Mouse (Mus musculus) midbrain, embryonic 13.5 days (tissue): ENCODE measurements around the gene Olfr1465. TPM values are rescaled to one million over a fixed set of nuclear protein-coding genes. Genes with fewer than 3 reads are reported as not detected.

Source experiments
- ATAC-seq: fragments of 200-750 bp; cut with Nextera tagmentation; 2 replicates; pipeline ENCODE4 v1.8.0; 2017; ENCODE audit warnings: mild to moderate bottlenecking, moderate TSS enrichment, moderate library complexity
- H3K27ac ChIP-seq: fragments of 300-500 bp; sonication (generic); 2 replicates; pipeline ENCODE4 v1.5.1; 2015; ENCODE audit warnings: inconsistent platforms, mild to moderate bottlenecking, moderate library complexity
- H3K27me3 ChIP-seq: fragments of 300-500 bp; sonication (generic); 2 replicates; pipeline ENCODE4 v1.6.1; 2015; ENCODE audit warnings: mild to moderate bottlenecking, inconsistent platforms
- H3K36me3 ChIP-seq: fragments of 300-500 bp; sonication (generic); 2 replicates; pipeline ENCODE4 v1.6.1; 2015; ENCODE audit warnings: mild to moderate bottlenecking, inconsistent platforms
- H3K4me1 ChIP-seq: fragments of 300-500 bp; sonication (generic); replicated peaks from 2 replicates; pipeline ENCODE4 v1.6.1; 2015; ENCODE audit warnings: inconsistent platforms
- H3K4me2 ChIP-seq: fragments of 300-500 bp; sonication (generic); replicated peaks from 2 replicates; pipeline ENCODE4 v1.6.1; 2015; ENCODE audit warnings: moderate library complexity, mild to moderate bottlenecking, inconsistent platforms
- H3K4me3 ChIP-seq: fragments of 300-500 bp; sonication (generic); replicated peaks from 2 replicates; pipeline ENCODE4 v1.5.1; 2015; ENCODE audit warnings: mild to moderate bottlenecking, inconsistent platforms
- H3K9ac ChIP-seq: fragments of 300-500 bp; sonication (generic); replicated peaks from 2 replicates; pipeline ENCODE4 v1.6.1; 2015; ENCODE audit warnings: mild to moderate bottlenecking, inconsistent platforms
- H3K9me3 ChIP-seq: fragments of 300-500 bp; sonication (generic); 2 replicates; pipeline ENCODE4 v1.6.1; 2016; ENCODE audit warnings: mild to moderate bottlenecking, inconsistent platforms
- WGBS: fragments of 180-500 bp; shearing (Covaris S2); methylation state at CpG from one replicate; pipeline ENCODE4 v1.1.7; 2015; 5-methylcytosine and 5-hydroxymethylcytosine counted together
- polyA plus RNA-seq: library from polyadenylated mRNA; unstranded; fragments of >200 nt; fragmentation: Nextera tagmentation; extraction: Ambion mirVana; gene quantifications from 2 replicates; pipeline ENCODE4 v1.2.1, GENCODE M21; 2015

The Olfr1465 gene
- not detected in 2 replicates for polyA plus RNA-seq

DNA sequence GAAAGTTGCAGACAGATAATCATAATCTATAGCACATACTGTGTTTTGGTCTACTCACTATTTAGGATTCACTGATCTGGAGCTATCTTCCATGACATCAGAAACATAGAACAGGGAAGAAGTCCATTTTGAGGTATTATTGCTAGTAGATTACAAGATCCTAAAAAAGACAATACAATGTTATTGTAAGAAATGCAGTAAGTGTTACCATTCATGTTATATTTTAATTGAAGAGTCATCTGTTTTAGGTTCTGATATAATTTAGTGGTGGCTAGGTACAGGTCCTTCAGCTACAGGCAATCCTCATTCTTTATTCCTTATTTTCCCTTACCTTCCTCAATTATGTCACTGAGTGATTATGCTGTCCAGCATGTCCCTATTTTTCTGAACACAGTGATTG is at the start of gene Olfr1465:
Gene Olfr1465 (minus strand): TSS at position 101 of the 400 bp plus-strand sequence.
- ATAC-seq = no peak

GRCm38 (mm10) chr19:13361936-13362335 is 46.6 kb upstream of the Olfr1465 start, which contains the start of gene Olfr1467:
Gene Olfr1467, plus strand, starts transcription at chr19:13362236.
- H3K27me3 ChIP-seq = no peaks in the 10 kb centered on the region
- H3K4me1 ChIP-seq = no peaks in the 10 kb centered on the region
- ATAC-seq = no peak
- no peak within 1 kb of the TSS for H3K4me2 ChIP-seq
- WGBS = 77% methylated on average over 2 of the region's 2 CpGs
- no peak within 1 kb of the TSS for H3K4me3 ChIP-seq
- peaks cover 12% of the 10 kb centered on the region; the same call in 1 of the 2 replicates for H3K9me3 ChIP-seq
- no peak within 1 kb of the TSS for H3K27ac ChIP-seq
- no peaks in the 10 kb centered on the region for H3K36me3 ChIP-seq
- H3K9ac ChIP-seq = no peak within 1 kb of the TSS

More for the DNA sequence above, at the start of gene Olfr1465:
- Histone ChIP-seq H3K4me3 (no peak within 1 kb of the TSS), H3K27ac (no peak within 1 kb of the TSS), H3K4me1 (no peaks in the 10 kb centered on the region), H3K4me2 (no peak within 1 kb of the TSS), H3K9ac (no peak within 1 kb of the TSS), H3K36me3 (no peaks in the 10 kb centered on the region), H3K9me3 (0 out of 2 replicates have a peak, but pooled peaks cover 4% of the 10 kb centered on the region), H3K27me3 (no peaks in the 10 kb centered on the region)

GRCm38 (mm10) chr19:13338562-13338961 is 23.2 kb upstream of the Olfr1465 start, which contains the start of gene Olfr1466:
Gene Olfr1466, plus strand, starts transcription at chr19:13338862.
- Histone ChIP-seq H3K27ac (no peak within 1 kb of the TSS), H3K4me1 (no peaks in the 10 kb centered on the region), H3K4me2 (no peak within 1 kb of the TSS), H3K4me3 (no peak within 1 kb of the TSS), H3K27me3 (no peaks in the 10 kb centered on the region), H3K36me3 (no peaks in the 10 kb centered on the region), H3K9ac (no peak within 1 kb of the TSS), H3K9me3 (peaks cover 17% of the 10 kb centered on the region)
- no peak for ATAC-seq
- WGBS = 90% methylated on average over 2 of the region's 2 CpGs

Other genes with a start within 250 kb of the Olfr1465 start
- not detected in 2 replicates for gene Olfr1457, start 217.7 kb downstream of the Olfr1465 start, polyA plus RNA-seq
- gene Olfr1458, start 208.8 kb downstream of the Olfr1465 start, polyA plus RNA-seq = not detected in 2 replicates
- not detected in 2 replicates for gene Olfr1459, start 166.0 kb downstream of the Olfr1465 start, polyA plus RNA-seq
- gene Olfr1461, start 152.5 kb downstream of the Olfr1465 start, polyA plus RNA-seq = not detected in 2 replicates
- not detected in 2 replicates for gene Olfr1462, start 129.8 kb downstream of the Olfr1465 start, polyA plus RNA-seq
- gene Olfr1463, start 84.2 kb downstream of the Olfr1465 start, polyA plus RNA-seq = not detected in 2 replicates
- not detected in 2 replicates for gene Olfr1466, start 23.3 kb upstream of the Olfr1465 start, polyA plus RNA-seq
- gene Olfr1467, start 46.7 kb upstream of the Olfr1465 start, polyA plus RNA-seq = not detected in 2 replicates
- gene Olfr1469, start 92.3 kb upstream of the Olfr1465 start, polyA plus RNA-seq = not detected in 2 replicates
- gene Olfr1471, start 127.9 kb upstream of the Olfr1465 start, polyA plus RNA-seq = not detected in 2 replicates
- not detected in 2 replicates for gene Olfr1472, start 140.5 kb upstream of the Olfr1465 start, polyA plus RNA-seq
- gene Olfr1474, start 154.0 kb upstream of the Olfr1465 start, polyA plus RNA-seq = not detected in 2 replicates
- gene Olfr1475, start 164.7 kb upstream of the Olfr1465 start, polyA plus RNA-seq = not detected in 2 replicates
- gene Olfr1477, start 185.0 kb upstream of the Olfr1465 start, polyA plus RNA-seq = not detected in 2 replicates
- gene Olfr1480, start 212.4 kb upstream of the Olfr1465 start, polyA plus RNA-seq = not detected in 2 replicates